Mouse (Mus musculus) neural tube, embryonic 11.5 days (tissue): ENCODE results near the gene Syne3. TPM values are rescaled to one million over a fixed set of nuclear protein-coding genes. Genes with fewer than 3 reads are reported as not detected.

Experiments
- ATAC-seq: fragments of 200-750 bp; cut with Nextera tagmentation; 2 replicates; pipeline ENCODE4 v1.8.0; 2017; ENCODE audit warnings: moderate number of reproducible peaks, mild to moderate bottlenecking, moderate TSS enrichment, moderate library complexity; ENCODE audit not compliant: insufficient read depth, low FRiP score, low TSS enrichment
- DNase-seq: peaks from one replicate; pipeline ENCODE4 v3.0.0-alpha.2; 2015; ENCODE audit warnings: low spot score
- H3K27ac ChIP-seq: fragments of 300-500 bp; sonication (generic); 2 replicates; pipeline ENCODE4 v1.5.1; 2014; ENCODE audit warnings: low read depth, mild to moderate bottlenecking, low read length
- H3K27me3 ChIP-seq: fragments of 300-500 bp; sonication (generic); 2 replicates; pipeline ENCODE4 v1.6.1; 2014; ENCODE audit warnings: mild to moderate bottlenecking, low read length, mixed read lengths; ENCODE audit not compliant: control insufficient read depth, insufficient read depth
- H3K36me3 ChIP-seq: fragments of 300-500 bp; sonication (generic); 2 replicates; pipeline ENCODE4 v1.6.1; 2014; ENCODE audit warnings: mild to moderate bottlenecking, low read length, moderate library complexity, mixed read lengths; ENCODE audit not compliant: control insufficient read depth, insufficient read depth
- H3K4me1 ChIP-seq: fragments of 300-500 bp; sonication (generic); 2 replicates; pipeline ENCODE4 v1.6.1; 2014; ENCODE audit warnings: low read length, mixed read lengths; ENCODE audit not compliant: control insufficient read depth, insufficient read depth
- H3K4me2 ChIP-seq: fragments of 300-500 bp; sonication (generic); 2 replicates; pipeline ENCODE4 v1.6.1; 2014; ENCODE audit warnings: low read depth, mild to moderate bottlenecking, moderate library complexity
- H3K4me3 ChIP-seq: fragments of 300-500 bp; sonication (generic); 2 replicates; pipeline ENCODE4 v1.5.1; 2014; ENCODE audit warnings: low read depth, low read length
- H3K9ac ChIP-seq: fragments of 300-500 bp; sonication (generic); 2 replicates; pipeline ENCODE4 v1.6.1; 2014; ENCODE audit warnings: mild to moderate bottlenecking, low read length
- H3K9me3 ChIP-seq: fragments of 300-500 bp; sonication (generic); 2 replicates; pipeline ENCODE4 v1.6.1; 2016; ENCODE audit warnings: low read length; ENCODE audit not compliant: control insufficient read depth
- WGBS: fragments of 180-500 bp; shearing (Covaris S2); extraction: QIAGEN DNeasy Blood & Tissue Kit; methylation state at CpG from one replicate; pipeline ENCODE4 v1.1.7; 2014; 5-methylcytosine and 5-hydroxymethylcytosine counted together
- polyA plus RNA-seq: library from polyadenylated mRNA; unstranded; fragments of >200 nt; fragmentation: Nextera tagmentation; extraction: Ambion mirVana; gene quantifications from 2 replicates; pipeline ENCODE4 v1.2.1, GENCODE M21; 2014

The Syne3 gene
- polyA plus RNA-seq, 1 experiment from 2014 or later: 0.05 TPM

DNA sequence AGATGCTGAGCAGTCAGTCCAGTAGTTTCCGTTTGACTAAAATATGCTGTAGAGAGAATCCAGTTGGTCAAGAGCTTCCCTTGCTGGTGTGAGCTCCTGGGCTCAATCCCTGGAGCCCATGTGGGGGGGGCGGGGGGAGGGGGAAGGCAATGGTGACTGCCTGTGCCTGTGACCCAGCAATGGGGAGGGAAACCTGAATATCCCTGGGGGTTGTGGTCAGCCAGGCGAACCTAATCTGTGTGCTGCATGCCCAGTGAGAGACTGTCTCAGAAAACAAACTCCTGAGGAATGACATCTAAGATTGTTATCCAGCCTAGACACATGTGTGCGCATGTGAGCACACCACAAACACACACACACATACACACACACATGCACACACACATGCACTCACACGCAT is 100.6 kb downstream of the Syne3 start:
- Histone ChIP-seq H3K27ac (no peak overlapping the region), H3K4me1 (peaks cover 15% of the 10 kb centered on the region), H3K4me2 (no peak overlapping the region), H3K9ac (no peak overlapping the region), H3K4me3 (no peak overlapping the region), H3K9me3 (no peaks in the 10 kb centered on the region), H3K36me3 (no peaks in the 10 kb centered on the region), H3K27me3 (no peaks in the 10 kb centered on the region)
- WGBS: 63% methylated on average over 5 of the region's 5 CpGs
- DNase-seq (no peak), ATAC-seq (peak; percentile 45; the same call in 1 of the 2 replicates)

DNA sequence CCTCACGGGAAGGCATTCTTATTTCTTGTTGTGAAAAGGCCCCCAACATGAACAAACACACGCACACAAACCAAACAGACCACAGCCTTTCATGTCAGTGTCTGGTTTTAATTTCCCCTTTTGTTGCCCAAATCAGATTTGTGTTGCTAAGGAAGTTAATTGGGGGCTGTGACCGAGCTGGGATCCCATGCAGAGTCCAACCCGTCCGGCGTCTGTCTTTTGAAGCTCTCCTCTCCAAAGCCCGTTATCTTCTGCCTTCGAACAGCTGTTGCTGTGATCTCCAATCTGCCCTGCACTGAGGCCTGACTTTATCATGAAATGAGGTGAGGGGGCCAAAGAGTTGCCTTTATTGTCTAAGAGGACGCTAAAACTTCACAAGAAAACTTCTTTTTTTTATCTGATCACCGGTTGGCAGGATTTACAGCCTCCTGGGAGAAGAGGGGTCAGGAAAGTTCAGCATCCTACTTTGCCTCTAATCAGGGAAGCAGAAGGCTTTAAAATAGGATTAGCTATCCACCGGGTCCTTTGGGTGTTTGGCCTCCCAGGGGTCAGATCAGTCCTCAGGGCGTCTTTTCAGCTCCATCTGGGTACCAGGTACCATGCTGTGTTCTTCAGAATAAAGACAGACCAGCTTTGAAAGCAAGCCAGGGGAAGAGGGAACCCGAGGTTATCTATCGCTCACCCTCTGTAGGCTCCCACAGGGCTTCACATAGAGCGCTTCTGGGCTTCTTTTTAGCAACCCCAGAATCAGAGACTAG is 101.4 kb downstream of the Syne3 start:
- H3K27ac ChIP-seq: no peak overlapping the region
- peaks cover 11% of the 10 kb centered on the region for H3K4me1 ChIP-seq
- no peak overlapping the region for H3K4me3 ChIP-seq
- DNase-seq (no peak), ATAC-seq (no peak)
- H3K4me2 ChIP-seq: no peak overlapping the region
- no peaks in the 10 kb centered on the region for H3K9me3 ChIP-seq
- 5% methylated on average over 15 of the region's 15 CpGs for WGBS
- H3K27me3 ChIP-seq: no peaks in the 10 kb centered on the region
- H3K36me3 ChIP-seq: no peaks in the 10 kb centered on the region
- no peak overlapping the region for H3K9ac ChIP-seq

DNA sequence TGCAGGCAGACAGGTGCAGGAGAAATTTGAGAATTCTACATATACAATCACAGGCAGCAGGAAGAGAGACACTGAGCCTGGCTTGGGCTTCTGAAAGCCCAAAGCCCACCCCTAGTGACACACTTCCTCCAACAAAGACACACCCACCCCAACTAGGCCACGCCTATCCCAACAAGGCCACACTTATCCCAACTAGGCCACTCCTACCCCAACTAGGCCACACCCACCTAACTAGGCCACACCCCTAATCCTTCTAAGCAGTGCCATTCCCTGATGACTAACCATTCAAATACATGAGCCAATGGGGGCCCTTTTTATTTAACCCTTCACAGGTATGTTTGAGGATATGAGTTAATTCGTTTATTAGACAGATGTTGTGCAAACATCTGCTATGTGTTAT is 102.5 kb downstream of the Syne3 start:
- Histone ChIP-seq H3K9ac (no peak overlapping the region), H3K27me3 (no peaks in the 10 kb centered on the region), H3K36me3 (no peaks in the 10 kb centered on the region), H3K4me1 (peaks cover 11% of the 10 kb centered on the region), H3K9me3 (no peaks in the 10 kb centered on the region), H3K27ac (no peak overlapping the region), H3K4me2 (no peak overlapping the region), H3K4me3 (no peak overlapping the region)
- 93% methylated on average over 2 of the region's 2 CpGs for WGBS
- no peak for DNase-seq
- no peak for ATAC-seq

DNA sequence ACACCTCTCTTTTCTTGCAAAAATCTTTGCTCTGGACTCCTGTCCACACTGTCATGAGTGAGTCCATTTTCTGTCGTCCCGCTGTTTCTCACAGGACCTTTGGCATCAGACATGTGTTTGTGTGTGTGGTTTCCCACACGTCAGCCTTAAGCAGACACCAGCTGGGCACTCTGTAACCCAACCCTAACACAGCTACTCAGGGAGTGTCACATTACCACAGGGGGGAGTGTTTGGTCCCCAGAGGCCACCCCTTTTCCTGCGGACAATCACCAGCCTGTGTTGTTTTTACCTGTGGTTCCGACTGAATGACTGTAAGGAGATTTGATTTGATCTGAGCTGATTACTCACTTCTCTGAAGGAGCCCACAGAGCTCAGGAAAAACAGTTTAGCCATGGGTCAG is 105.5 kb downstream of the Syne3 start:
- Histone ChIP-seq H3K9me3 (no peaks in the 10 kb centered on the region), H3K4me3 (no peak overlapping the region), H3K4me1 (peaks cover 13% of the 10 kb centered on the region), H3K4me2 (no peak overlapping the region), H3K9ac (no peak overlapping the region), H3K27me3 (no peaks in the 10 kb centered on the region), H3K36me3 (no peaks in the 10 kb centered on the region), H3K27ac (no peak overlapping the region)
- no peak for DNase-seq
- no peak for ATAC-seq
- WGBS: 22% methylated on average over 5 of the region's 5 CpGs

DNA sequence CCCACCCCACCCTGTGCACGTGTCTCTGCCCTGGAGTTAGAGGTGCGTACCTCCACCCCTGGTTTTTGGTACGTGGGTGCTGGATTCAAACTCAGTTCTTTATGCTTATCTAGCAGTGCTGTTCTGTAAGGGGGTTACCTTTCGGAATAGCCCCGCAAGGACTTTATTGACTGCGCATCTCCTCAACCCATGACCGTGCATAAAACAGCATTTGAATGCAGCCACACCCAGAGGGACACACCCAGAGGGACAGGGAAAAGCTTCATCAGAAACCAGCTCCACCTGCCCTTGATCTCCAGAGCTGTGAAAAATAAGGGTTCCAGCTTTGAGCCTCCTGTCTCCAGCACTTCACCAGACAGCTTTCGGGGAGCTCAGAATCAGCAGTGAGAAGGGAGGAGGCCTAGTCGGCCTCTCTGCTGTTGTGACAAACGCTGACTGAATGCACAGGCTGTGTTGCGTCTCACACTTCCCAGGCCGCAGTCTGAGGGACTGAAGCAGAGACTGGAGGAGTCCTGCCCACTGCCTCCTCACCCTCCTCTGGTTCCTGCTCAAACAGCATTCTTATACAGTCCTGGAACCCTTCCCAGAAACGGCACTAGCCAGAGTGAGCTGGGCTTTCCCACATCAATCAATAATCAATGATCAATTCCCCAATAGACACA is 107.1 kb downstream of the Syne3 start:
- Histone ChIP-seq H3K4me1 (peaks cover 2% of the 10 kb centered on the region; the same call in 1 of the 2 replicates), H3K27ac (no peak overlapping the region), H3K9me3 (no peaks in the 10 kb centered on the region), H3K4me3 (no peak overlapping the region), H3K9ac (no peak overlapping the region), H3K36me3 (no peaks in the 10 kb centered on the region), H3K4me2 (no peak overlapping the region), H3K27me3 (no peaks in the 10 kb centered on the region)
- no peak for ATAC-seq
- 85% methylated on average over 13 of the region's 13 CpGs for WGBS
- no peak for DNase-seq

DNA sequence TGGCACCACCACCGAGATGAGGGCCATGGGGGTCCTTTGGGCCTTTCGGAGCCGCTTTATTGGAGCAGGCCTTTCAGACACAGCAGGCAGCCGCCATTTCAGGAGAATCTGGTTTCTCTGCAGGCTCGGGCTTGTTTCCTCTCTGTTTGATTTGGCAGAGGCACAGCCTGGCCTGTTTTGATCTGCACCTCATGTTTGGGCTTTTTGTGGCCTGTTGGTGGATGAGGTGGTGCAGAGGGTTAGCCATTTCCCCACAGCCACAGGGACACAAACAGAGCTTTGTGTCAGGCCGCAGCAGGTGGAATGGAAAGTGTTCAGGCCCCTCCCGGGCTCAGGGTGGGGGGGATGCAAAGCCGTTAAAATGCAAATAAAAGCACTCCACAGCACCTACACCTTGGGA is 108.3 kb downstream of the Syne3 start:
- H3K27me3 ChIP-seq: no peaks in the 10 kb centered on the region
- H3K36me3 ChIP-seq: no peaks in the 10 kb centered on the region
- no peak overlapping the region for H3K4me3 ChIP-seq
- ATAC-seq: no peak
- H3K9me3 ChIP-seq: no peaks in the 10 kb centered on the region
- H3K27ac ChIP-seq: peak overlapping the region; percentile 35; the same call in 1 of the 2 replicates
- 27% methylated on average over 8 of the region's 8 CpGs for WGBS
- H3K4me1 ChIP-seq: peaks cover 2% of the 10 kb centered on the region; the same call in 1 of the 2 replicates
- DNase-seq: no peak
- H3K9ac ChIP-seq: no peak overlapping the region
- no peak overlapping the region for H3K4me2 ChIP-seq

DNA sequence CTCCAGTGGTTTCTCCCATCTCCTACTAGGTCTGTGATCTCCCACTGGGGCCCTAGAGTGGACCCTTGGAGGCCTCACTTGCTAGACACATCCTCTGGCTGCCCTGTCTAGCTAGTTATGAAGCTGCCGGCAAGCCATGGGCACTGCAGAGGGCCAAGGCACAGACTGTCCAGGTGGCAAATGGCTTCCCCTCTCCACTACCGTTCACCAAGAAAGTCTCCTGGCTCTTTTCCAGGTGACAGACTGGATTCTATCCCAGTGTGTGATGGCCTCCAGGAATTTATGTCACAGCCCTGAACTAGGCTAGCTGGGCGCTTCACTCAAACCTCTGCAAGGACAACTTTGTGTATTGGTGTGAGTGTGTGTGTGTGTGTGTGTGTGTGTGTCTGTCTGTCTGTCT is 109.8 kb downstream of the Syne3 start:
- no peaks in the 10 kb centered on the region for H3K9me3 ChIP-seq
- no peaks in the 10 kb centered on the region for H3K27me3 ChIP-seq
- H3K27ac ChIP-seq: no peak overlapping the region
- ATAC-seq (no peak), DNase-seq (no peak)
- H3K4me3 ChIP-seq: no peak overlapping the region
- no peak overlapping the region for H3K9ac ChIP-seq
- H3K4me2 ChIP-seq: no peak overlapping the region
- H3K36me3 ChIP-seq: no peaks in the 10 kb centered on the region
- H3K4me1 ChIP-seq: peaks cover 2% of the 10 kb centered on the region; the same call in 1 of the 2 replicates
- 73% methylated on average over 3 of the region's 3 CpGs for whole genome bisulfite sequencing

DNA sequence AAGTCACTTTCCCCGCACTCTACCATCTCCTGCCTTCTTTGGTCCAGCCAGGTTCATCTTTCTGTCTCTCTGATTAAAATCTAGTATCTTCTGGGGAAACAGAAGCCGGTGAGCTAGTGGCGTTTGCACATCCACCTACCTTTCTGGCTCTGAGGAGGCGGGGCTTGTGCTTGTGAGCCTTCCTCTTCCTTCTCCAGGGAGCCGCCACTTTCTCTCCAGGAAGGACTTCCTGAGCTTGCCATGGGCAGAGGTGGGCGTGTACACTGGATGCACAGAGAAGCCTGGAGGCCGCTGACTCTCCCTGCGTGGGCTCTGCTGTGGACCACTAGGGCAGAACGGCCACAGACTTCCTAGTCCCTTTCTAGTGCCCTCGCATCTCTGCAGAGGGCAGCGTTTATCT is 110.4 kb downstream of the Syne3 start:
- DNase-seq: no peak
- Histone ChIP-seq H3K9ac (no peak overlapping the region), H3K27ac (no peak overlapping the region), H3K36me3 (no peaks in the 10 kb centered on the region), H3K9me3 (no peaks in the 10 kb centered on the region), H3K4me2 (no peak overlapping the region), H3K4me1 (peaks cover 2% of the 10 kb centered on the region; the same call in 1 of the 2 replicates), H3K27me3 (no peaks in the 10 kb centered on the region), H3K4me3 (no peak overlapping the region)
- 74% methylated on average over 11 of the region's 11 CpGs for WGBS
- no peak for ATAC-seq

DNA sequence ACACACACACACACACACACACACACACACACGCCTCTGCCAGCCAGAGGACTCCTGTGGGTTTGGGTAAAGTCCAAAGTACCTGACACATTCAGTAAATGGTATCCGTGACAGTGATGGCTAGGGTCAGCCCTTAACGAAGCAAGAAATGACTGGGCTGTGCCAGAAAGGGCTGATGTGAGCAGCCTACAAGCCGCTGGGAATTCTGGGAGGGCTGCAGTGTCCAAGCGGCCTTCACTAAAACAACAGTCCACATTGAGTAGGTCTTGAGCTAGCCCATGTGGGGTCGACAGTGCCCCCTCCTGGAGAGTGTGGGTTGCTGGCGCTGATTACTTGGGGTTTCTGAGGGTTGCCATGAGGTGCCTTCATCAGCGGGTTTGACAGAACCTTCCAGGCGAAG is 110.9 kb downstream of the Syne3 start:
- H3K4me2 ChIP-seq: no peak overlapping the region
- no peak overlapping the region for H3K27ac ChIP-seq
- ATAC-seq (no peak), DNase-seq (no peak)
- H3K36me3 ChIP-seq: no peaks in the 10 kb centered on the region
- H3K9ac ChIP-seq: no peak overlapping the region
- H3K4me3 ChIP-seq: no peak overlapping the region
- peaks cover 2% of the 10 kb centered on the region; the same call in 1 of the 2 replicates for H3K4me1 ChIP-seq
- H3K9me3 ChIP-seq: no peaks in the 10 kb centered on the region
- WGBS: 70% methylated on average over 9 of the region's 9 CpGs
- H3K27me3 ChIP-seq: no peaks in the 10 kb centered on the region
